Mouse (Mus musculus) left cerebral cortex, postnatal 25 days (tissue): ENCODE measurements around the gene Zfp740. TPM values are rescaled to one million over a fixed set of nuclear protein-coding genes. Genes with fewer than 3 reads are reported as not detected.

Experiments used
- DNase-seq, 2 experiments: peaks; one replicate each; pipeline ENCODE4 v3.0.0; 2022; ENCODE audit warnings: low spot score in 2 of 2, mixed read lengths in 1 of 2
- intact Hi-C: fragments of 180-260 bp; cut with DNase I; formaldehyde crosslinking; loops from one replicate; pipeline ENCODE4 v1.15.1; 2025
- total RNA-seq, 2 experiments: library from RNA; stranded (reverse); gene quantifications; 2 replicates each; pipeline ENCODE4 v1.2.3; 2021

The Zfp740 gene
- total RNA-seq, 2 experiments from 2014 or later = 58.5 to 64.9 TPM

DNA sequence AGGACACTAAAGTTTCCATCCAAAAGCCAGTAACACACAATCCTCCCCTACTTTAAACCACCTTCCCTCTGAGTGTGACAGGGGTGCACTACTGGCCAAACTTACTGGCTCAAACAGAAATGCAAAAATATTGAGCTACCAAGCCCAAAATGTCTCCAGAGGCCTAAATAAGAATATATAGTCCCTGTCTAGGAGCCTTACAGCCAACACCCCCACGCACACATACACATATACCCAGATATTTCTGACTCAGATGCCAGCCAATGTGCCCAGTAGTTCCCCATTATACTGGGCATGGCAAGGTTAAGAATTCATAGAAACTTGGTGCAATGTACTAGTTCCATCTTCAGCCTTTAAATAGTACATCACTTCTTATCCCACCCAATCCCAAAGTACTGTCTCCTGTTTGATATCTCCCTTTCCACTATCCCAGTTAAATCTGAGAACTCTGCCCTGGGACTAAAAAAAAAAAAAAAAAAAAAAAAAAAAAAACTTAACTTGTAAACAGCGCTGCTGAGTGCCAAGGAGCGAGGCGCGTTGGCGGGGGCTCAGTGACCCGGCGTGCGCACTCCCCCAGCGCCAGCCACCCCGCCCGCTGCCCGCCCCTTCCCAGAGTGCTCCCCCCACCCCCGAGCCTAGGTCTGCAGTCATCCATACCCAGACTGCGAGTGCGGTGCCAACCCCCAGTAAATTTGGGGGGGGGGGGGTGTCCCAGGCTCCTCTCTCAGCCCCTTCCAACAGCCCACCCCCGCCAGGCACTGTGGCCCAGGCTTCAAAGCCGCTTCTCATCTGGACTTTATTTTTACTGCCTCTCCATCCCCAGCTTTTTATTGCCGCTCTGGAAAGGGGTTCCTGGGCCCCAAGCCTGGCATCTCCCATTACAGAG lies 41.5 kb downstream of the Zfp740 start:
- intact Hi-C loops = loop anchor here (5.0 kb wide), 1 partner anchor 73 kb away; no protein-coding TSS in a partner anchor

DNA sequence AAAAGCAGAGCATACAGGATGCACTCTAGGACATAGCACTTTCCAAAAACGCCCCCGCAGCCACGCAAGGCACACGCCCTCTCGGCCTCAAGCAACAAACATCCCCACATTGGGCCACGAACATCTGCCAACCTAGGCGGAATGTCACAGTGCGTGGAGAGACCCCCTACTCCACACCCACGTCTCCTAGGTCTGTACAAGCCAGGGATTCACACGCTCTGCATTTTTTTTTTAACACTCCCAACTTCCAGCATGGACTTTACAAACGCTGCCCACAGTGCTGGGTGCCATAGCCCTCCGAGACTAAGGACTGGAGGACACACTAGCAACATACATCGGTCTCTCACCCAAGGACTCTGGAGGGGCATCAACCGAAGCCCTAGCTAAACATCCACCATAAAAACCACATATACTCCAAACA lies 42.4 kb downstream of the Zfp740 start:
- intact Hi-C loops = no loop called here
- DNase-seq = peak in 1 of 2 experiments; percentile 21

More for the DNA sequence above, 41.5 kb downstream of the Zfp740 start:
- no peak for DNase-seq

DNA sequence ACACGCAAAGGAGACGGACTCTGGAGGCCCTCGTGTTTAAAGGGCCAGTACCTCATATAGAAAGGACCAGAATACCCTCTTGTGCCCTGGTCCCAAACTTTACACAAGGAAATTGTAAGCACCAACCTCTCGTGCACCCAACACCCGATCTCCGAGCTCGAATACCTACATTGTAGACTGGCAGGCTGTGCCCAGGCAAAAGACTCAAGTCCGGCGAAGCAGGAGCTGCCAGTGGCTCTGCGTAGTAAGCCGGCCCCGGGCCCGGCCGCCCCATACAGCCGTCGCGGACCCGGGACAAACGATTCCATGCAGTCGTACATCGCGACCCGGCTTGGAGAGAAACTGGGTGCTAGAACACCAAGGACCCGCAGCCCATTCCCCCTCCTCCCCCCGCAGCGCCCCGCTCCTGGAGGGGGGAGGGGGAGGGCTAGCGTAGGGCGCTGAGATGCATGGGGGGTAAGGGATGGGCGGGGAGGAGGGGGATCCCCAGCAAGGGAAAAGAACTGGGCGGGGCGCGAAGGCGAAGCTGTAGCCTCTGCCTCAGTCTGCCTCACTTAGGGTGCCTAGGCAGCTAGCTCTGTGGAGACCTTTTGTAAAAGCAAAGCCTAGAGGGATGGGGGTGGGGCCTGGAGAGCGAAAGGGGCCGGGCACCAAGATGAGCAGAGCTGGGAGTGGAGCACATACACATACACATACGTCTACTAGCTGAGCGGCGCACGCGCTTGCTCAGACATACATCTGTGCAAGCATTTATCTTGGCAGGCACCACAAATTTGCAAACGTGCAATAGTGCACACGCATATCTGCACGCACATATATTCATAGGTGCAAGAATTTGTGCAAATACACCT lies 43.1 kb downstream of the Zfp740 start:
- intact Hi-C loops = loop anchor here (1.0 kb wide), 1 partner anchor 43 kb away; the partner anchor contains the start of gene Zfp740
- DNase-seq = peak; percentile 79 to 85

DNA sequence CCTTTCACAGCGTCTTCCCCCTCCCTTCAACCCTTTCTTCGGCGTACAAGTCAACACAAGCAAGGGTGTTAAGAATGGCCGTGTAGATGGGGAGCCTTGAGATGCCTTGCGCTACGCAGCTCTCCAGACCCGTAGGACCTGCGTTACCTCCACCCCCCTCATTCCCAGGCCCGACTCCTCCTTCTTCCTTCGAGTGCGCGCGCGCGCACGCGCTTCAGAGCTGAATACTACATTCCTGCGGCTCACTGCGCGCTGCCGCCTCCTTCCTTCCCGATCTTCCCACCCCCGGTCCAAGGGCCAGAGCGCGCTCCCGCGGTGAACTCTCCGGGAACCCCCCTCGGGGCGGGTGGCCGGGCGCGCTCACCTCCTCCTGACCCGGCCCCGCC lies 43.8 kb downstream of the Zfp740 start:
- DNase-seq = peak; percentile 85 to 93
- intact Hi-C loops = loop anchor here (1.0 kb wide), 1 partner anchor 44 kb away; the partner anchor contains the start of gene Zfp740

DNA sequence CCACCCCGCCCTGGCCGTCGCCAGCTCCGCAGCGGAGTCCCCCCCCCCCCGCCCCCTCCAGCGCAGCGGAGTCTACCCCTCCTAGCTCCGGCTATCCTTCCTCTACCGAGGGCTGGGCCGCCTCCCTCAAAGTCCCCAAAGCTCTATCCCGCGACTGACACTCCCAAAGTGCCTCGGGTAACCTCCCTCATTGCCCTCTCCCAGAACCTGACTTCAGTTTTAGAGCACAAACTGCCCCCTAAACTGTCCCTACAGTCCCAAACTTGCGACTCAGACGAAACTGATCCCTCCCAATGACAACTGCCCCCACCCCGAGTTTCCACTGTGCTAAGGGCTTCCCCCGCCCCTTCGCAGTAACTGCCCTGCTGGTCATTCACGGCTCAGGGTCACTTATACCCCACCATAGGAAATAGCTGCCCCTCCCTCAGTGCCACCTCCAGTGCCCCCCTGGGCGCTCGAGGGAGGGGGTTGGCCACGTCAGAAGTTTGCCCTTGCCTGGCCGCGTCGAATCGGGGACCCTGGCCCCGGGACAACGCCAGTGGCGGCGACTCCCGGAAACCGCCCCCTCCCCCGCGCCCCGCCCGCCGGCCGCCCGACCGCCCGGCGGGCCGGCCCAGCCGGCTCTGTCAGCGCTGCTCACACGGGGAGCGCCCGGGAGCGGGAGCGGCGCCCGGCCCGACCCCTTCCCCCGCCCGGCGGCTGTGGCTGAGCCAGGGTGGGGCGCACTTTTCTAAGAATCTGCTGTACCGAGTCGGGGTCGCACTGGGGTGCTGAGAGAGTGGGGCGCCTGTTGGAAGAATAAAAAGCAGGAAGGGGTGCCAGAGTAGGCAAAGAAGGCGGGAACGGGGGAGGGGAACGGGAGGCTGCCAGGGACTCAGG lies 44.4 kb downstream of the Zfp740 start:
- intact Hi-C loops = no loop called here
- peak in 1 of 2 experiments; percentile 28 for DNase-seq

DNA sequence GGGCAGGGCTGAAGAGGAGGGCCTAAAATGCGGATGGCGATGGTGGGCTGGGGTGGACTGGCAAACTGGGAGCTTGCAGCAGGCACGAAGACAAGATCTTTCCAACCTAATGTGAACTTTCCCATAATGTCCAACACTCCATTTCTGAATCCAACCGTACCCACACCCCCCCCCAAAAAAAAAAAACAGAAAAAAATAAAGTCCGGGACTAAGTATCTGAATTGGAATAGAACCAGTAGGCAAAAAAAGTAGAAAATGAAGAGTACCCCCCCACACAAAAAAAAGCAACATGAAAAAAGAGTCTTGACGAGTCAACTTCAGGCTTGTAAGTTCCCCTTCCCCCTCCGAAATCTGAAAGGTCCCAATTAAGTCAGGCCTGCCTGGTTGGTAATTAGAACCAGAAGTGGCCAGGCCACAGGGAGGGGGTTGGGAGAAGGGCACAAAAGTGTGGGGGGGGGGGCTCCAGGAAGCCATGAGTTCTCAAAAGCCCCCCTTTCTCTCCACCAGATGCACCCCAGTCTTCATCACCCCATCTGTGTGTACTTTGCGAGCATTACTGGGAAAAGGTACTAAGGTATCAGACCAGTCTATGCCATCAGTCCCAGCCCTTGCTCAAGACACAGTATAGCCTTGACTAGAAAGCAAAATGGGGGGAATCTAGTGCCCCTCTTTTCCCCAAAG lies 45.2 kb downstream of the Zfp740 start:
- intact Hi-C loops = no loop called here
- DNase-seq = no peak

DNA sequence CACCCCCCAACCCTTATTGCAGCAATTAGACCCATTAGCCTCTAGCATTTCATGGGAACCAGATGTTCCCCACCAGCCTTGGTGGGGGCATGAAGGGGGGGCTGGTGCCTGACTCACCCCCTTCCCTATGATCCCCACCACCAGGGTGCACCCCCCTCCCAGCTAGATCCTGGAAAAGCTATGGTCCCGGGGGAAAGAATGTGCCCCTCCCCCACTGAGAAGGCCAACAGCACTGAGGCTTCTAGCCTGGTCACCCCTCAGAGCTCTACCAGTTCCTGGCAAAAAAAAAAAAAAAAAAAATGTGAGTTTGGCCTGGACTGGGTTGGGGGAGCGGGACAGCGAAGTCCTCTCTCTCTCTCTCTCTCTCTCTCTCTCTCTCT lies 45.8 kb downstream of the Zfp740 start:
- intact Hi-C loops = no loop called here
- no peak for DNase-seq

DNA sequence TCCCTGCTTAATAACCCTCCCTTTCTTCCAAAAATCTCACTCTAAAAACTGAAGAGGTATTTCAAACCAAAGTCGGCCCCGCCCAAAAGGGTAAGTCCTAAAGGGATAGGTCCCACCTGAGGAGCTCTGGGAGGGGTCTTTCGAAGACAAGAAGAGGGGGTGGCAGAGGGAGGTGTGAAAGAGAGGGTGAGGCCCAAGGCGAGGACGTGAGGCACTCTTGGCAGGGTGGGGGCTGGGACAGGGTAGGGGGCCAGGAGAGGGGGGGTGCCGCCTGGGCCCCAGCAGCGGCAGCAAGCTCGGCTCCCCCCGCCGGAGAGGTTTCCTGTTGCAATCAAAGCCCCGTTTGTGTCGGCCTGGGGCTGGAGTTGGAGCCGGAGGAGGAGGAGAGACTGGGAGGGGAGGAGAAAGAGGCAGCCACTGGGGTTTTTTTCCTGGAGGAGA lies 46.2 kb downstream of the Zfp740 start:
- intact Hi-C loops = no loop called here
- peak; percentile 21 to 43 for DNase-seq

DNA sequence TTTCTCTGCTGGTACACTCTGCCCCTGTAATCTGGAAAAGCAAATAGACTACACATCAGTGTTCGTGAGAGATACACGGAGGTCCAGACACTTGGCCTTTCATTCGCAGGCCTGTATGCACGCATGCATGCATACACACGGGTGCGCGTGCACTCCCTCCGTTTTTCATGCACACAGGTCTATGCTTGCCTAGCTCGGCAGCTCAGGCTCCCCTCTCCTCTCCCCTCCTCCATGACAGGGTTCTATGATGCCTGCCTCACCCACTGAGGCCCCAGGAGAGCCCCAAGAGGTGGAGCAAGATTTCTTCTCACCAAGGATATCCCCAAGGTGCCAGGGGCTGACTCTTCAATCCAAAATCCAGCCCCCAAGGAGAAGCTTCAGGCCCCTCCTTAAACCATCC lies 46.9 kb downstream of the Zfp740 start:
- intact Hi-C loops = no loop called here
- DNase-seq = no peak

DNA sequence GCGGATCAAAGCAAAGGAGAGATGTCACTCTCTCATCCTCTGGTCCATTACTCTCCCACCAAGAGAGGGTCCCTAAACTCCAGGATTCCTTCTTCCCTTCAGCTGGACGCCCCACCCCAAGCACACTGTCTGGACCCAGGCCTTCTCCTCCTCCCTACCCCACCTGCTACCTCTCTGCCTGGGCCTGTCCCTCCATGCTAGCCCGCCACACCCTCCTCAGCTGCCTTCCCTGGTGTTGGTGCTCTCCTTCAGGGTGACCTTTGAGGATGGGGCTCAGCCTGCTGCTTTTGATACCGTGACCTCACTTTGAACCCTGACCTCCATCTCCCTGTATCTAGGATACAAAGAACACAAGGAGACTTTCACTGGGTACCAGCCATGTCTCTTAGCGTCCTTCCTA lies 47.5 kb downstream of the Zfp740 start:
- intact Hi-C loops = no loop called here
- DNase-seq = no peak

DNA sequence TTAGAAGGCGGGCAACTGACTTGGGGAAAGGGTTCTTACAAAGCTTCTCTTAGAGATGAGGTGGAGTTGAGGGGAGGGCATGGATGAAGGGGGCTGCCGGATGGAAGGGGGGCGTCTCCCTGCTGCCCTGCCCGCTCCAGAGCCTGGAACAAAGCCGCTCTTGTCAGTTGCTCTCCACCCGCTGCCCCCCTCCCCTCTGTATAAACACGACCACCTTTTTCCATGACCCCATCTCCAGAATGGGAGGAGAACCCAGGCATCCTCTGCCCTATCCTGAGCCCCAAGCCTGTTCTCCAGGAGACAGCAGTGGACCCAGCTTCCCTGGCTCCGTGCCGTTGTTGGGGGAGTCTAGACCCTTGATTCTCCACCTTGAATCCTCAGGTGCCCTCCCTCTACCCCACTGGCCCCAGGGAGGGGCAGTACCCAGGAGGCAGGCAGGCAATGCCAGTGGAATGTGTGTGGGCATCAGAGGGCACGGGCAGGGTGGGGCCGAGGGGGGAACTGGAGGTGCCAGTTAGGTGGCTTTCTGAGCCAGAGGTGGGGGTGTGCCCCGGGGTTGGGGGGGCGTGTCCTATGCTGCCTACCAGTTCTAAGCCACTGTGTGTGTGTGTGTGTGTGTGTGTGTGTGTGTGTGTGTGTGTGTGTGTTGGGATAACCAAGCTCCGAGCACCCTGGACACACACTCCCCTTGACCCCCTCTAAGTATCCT lies 52.7 kb downstream of the Zfp740 start:
- DNase-seq = no peak
- intact Hi-C loops = no loop called here

DNA sequence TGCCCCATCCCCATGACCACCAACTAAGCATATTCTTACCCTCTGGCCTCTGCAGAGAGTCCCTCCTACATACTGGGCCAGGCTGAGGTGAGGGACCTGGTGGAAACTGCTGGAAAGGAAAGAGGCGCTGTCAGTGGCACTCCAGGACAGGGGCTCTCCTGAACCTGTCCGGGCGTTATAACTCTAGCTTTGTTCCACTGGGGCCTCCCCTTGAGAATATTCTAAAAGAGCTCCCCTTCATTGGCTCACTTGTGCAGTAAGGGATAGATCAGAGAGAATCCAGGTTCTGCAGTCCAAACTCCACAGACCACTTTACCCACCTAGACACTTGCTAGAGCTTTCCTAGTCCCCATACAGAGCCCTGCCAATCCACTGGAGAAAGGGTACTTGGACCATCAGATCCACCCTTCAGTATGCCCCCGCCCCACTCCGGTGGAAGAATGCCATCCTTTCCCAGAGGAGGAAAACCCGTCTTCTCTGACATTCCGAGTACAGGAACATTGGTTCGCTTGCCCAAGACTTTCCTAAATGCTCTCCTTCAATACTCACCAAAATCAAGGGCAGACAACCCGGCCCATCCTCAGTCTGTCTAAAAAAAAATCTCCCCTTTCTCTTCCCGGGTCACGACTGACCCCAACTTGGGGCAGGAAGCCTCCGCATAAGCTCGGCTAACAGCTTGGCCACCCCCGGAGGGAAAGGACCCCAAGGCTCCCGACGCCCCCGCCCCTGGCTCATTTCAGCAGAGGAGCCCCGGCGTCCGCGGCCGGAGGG lies 53.6 kb downstream of the Zfp740 start:
- intact Hi-C loops = no loop called here
- DNase-seq = peak in 1 of 2 experiments; percentile 41

DNA sequence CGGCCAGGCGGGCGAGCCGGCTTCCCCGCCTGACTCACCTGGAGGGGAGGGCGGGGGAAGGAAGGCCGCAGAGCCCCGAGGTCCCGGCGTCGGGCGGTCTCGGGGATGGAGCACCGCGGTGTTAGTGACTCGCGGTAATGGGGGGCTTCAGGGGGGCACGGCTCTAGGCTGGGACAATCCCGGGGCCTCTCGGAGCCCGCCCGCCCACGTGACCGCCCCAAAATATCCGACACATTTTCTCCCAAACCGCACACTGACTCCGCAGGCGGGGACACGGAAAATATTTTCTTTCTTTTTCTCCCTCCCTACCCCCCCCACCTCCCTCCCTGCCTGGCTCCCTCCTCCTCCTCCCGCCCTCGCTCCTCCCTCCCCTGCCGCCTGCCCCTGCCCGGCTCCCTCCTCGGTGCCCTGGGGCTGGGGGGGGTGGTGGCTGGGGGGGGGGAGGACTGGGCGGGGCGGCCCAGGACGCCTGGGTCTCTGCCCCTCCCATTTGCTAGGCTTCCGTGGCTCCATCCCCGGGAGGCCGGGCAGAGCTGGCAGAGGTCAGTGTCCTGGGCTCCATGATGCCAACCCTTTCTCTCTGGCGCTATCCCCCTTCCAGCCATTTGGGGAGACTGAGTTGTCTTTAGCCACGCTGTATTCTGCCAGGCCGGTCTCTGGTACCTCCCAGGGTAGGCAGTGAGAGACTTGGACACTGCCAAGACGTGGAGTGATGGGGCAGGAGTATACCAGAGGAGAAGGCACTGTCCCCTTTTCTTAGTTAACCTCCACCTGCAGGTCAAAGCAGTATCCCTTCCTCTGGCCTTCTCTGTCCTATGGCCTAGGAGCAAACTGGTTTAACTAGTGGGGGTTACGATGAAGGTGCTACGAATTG lies 54.4 kb downstream of the Zfp740 start, which contains the start of gene Rarg:
Rarg (minus strand) TSS at position 316 of the 874 bp plus-strand sequence.
- peak; percentile 24 to 37 for DNase-seq
- intact Hi-C loops = no loop called here

DNA sequence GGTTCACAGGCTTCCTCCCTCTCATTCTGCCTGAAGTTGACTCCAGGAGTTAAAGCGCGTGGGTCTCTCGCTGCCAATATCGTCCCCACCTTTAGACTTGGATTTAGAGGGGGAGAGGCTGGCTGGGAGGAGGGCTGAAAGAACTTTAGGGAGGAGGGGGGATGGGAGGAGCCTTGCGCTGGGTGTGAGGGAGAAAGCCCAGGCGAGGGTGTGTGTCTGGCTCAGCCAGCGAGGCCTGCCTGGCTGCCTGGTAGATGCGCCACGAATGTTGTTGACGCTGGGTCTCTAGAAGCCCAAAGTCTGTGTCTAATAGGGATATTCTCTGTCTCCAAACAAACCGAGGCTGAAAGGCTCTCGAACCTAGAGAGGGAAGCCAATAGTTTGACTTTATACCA lies 55.0 kb downstream of the Zfp740 start:
- intact Hi-C loops = no loop called here
- peak; percentile 20 to 53 for DNase-seq

DNA sequence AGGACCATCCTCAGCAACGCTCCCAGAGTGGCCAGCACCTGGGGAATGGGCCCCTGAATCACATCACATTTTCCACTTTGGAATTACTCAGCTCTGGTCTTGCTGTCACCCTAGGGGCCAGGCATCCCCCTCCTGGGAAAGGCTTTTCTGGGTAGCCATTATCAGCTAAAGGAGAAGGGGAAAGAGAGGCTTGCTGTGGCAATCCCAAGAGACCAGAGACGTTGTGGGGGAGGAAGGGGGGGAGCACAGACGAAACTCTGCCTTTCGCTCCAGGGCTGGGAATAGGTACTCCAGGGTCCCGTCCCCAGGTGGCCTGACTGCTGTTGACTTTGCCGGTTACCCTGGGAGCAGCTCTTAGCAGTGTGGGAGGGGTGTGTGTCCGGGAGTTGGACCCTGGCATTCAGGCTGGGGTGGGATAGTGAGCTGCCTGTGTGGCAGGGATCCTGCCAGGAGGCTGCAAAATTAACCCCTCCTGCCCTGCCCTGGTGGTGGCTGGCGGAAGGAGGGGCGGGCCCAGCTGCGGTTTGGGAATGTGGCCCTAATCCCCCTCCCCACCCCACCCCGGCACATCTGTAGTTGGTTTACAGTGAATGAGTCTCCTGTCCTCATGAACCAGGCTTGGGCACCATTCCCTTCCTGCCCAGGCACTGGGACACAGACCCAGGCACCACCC lies 55.7 kb downstream of the Zfp740 start:
- intact Hi-C loops = no loop called here
- DNase-seq = no peak

DNA sequence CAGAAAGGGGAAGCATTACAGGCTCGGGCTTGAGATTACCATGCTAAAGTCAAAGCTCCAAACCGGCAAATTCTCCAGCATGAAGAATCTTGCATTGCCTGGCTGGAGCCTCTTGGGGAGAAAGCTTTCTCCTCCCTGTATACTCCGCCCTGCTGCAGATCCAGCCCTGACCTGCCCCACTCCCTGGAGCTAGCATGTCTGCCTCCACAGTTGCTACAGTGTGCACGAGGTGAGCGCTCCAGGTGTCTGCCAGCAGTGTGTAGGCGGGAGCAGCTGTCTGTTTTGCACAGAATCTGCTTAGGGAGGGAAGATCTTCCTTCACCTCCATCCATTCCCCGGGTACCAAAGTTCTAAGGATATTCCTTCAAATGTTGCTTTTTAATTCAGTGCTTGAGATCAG lies 59.5 kb downstream of the Zfp740 start:
- DNase-seq = peak; percentile 45 to 70
- intact Hi-C loops = no loop called here
